Mouse (Mus musculus) liver, adult (tissue): ENCODE data around the gene Cep70.

ENCODE experiments used
- GATA4 ChIP-seq: IDR thresholded peaks from 2 replicates; pipeline ENCODE4 v1.6.1; 2014; ENCODE audit warnings: mild to moderate bottlenecking, low read length; ENCODE audit not compliant: insufficient replicate concordance

The Cep70 gene

DNA sequence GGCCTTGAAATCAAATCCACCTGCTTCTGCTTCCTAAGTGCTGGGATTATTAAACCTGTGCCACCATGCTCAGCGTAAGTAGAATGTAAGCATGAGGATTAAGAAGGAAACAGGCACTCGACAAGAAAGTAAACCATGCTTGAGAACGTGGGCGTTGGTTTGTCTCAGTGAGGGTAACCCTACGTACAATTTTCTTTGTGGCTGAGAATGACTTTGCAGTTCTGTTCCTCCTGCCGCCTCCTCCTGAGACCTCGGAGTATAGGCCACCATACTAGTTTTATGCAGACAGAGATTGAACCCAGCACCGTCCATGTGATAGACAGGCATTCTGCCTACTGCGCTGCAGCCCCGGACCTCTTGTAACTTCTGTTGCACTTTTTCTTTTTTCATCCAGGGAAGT lies 10.7 kb downstream of the Cep70 start:
- TF ChIP-seq GATA4, result no peak

GRCm38 (mm10) chr9:99256206-99256605 lies 13.0 kb downstream of the Cep70 start:
- TF ChIP-seq GATA4, result no peak

DNA sequence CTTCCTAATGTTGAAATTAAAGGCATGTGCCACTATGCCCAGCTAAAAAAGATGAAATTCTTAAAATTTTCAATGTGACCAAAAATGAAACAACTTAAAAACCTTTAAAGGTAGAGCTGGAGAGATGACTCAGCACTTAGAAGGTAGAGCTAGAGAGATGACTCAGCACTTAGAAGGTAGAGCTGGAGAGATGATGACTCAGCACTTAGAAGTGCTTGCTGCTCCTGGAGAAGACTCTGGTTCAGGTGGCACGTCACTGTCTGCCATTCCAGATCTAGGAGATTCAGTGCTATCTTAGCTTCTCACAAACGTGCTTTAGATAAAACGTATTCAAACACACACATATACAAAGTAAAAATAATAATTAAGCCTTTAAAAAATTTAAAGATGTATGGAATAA lies 13.7 kb downstream of the Cep70 start:
- TF ChIP-seq GATA4, result no peak

GRCm38 (mm10) chr9:99258891-99259290 lies 15.7 kb downstream of the Cep70 start:
- no peak for TF ChIP-seq GATA4

DNA sequence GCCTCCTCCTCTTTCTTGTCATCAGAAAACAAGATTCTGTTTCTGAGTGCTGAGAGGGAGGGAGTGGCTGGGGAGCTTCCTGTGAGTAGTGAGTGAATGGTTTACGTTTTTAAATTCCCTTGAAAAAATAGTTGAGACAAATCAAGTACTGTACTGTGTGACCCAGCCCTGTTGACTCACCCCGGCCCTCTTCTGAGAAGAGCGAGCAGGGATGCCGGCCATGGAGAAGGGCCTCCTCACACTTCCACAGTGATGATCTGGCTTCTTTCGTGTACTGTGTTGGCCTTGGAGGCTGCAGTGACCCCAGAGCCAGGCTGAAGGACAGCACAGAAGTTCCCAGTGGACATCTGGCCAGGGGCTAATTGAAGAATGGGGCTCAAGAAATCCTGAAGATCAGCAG lies 61.1 kb downstream of the Cep70 start:
- no peak for TF ChIP-seq GATA4

DNA sequence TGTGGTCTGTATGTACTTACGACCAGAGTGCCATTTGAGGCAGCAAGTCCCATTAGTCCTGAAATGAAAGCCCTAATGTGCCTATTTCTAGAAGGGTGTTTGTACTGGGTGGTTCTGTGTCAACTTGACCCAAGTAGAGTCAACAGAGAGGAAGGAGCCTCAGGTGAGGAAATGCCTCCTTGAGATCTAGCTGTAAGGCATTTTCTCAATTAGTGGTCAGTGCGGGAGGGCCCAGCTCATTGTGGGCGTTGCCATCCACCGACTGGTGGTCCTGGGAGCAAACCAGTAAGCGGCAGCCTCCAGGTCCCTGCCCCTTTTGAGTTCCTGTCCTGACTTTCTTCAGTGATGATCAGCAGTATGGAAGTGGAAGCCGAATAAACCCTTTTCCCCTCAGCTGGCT lies 63.1 kb downstream of the Cep70 start:
- TF ChIP-seq GATA4, result no peak

- TF ChIP-seq GATA4, result no peak
Observed at GRCm38 (mm10) chr9:99319343-99319951, 76.3 kb downstream of the Cep70 start.

- TF ChIP-seq GATA4, result no peak
Observed at GRCm38 (mm10) chr9:99320006-99320405, 76.8 kb downstream of the Cep70 start.

- no peak for TF ChIP-seq GATA4
Observed at GRCm38 (mm10) chr9:99325208-99325929, 82.2 kb downstream of the Cep70 start.

- no peak for TF ChIP-seq GATA4
Observed at GRCm38 (mm10) chr9:99325961-99326360, 82.8 kb downstream of the Cep70 start.

- no peak for TF ChIP-seq GATA4
Observed at GRCm38 (mm10) chr9:99326881-99327280, 83.7 kb downstream of the Cep70 start.

DNA sequence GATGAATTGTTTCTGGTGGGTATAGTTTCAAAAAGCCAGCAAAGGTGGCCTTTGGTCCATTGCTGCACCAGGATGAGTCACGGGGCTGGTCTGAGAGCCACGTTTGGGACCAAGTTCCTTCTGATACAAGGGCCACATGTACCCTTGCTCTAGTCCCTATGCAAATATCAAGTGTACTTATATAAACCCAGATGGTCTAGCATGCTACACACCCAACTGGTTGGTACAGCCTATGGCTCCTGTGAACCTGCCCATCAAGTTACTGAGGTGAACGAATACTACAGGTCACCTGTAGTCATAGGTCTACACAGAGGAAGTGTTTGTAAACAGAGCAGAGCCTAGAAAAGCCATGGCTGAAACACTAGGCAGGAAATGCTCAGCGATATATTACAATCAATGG lies 93.4 kb downstream of the Cep70 start:
- TF ChIP-seq GATA4, result no peak

DNA sequence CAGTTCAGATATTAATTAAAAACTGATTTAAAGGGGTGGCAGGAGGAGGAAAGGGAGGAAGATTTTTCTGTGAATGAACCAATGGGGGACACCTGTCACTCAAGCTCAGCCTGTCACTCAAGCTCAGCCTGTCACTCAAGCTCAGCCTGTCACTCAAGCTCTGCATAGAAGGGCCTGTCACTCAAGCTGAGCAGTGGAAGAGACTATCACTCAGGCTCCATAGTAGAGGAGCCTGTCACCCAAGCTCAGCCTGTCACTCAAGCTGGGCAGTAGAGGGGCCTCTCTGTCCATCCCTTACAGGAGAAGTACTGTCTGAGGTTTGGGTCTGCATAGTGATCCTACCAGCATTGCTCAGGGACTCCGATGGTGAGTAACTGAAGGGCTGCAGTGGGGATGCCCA lies 95.1 kb downstream of the Cep70 start:
- no peak for TF ChIP-seq GATA4

GRCm38 (mm10) chr9:99339182-99339581 lies 96.0 kb downstream of the Cep70 start:
- TF ChIP-seq GATA4, result no peak

GRCm38 (mm10) chr9:99340126-99340525 lies 97.0 kb downstream of the Cep70 start:
- no peak for TF ChIP-seq GATA4

DNA sequence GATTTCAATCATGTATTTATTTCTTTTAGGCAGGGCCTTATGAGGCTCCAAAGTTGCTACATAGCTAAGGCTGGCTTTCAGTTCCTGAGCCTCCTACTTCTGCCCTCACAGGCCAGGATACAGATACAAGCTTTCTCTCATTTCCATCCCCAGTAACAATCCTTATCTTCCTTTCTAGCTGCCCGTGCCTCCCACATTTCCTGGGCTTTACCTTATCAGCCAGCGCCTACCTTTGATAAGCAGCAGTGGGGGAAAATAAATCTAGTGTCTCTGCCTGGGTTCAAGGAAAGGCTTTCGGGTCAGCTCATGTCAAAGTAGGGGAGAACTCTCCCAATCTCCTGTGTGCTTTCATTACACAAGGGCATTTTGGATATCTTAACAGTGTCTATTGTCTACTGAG lies 98.4 kb downstream of the Cep70 start:
- TF ChIP-seq GATA4, result no peak

DNA sequence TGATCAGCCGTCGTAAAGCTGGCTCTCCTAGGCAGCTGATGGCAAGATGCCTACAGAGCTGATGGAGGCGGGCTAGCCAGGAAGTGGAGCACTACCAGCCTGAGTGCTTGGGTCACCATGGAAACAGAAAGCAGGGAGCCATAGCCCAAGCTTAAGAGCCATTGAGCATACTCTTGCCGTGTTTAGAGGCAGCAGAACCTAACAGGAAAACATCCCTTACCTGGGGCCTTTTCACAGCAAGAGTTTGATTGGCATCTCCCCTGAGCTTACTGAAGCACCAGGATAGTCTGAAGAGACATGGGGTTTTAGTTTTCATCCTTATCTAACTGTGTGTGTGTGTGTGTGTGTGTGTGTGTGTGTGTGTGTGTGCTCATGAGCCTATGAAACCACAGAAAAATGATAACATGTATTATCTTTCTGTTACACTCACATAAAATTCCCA lies 102.2 kb downstream of the Cep70 start:
- TF ChIP-seq GATA4, result no peak
